Mouse (Mus musculus) bone marrow, adult 2 months (tissue): ENCODE measurements at regions not wholly inside any gene's neighbourhood (a gene's known extent, or its start where the extent isn't known, plus 50 kb on each side); places are given as distances from the start of the nearest gene placed in this dataset.

Source experiments
- CTCF ChIP-seq: fragments of 200-500 bp; IDR thresholded peaks from 2 replicates; pipeline ENCODE4 v1.5.1; 2011; ENCODE audit warnings: low read length, control low read depth; ENCODE audit not compliant: control insufficient read depth, insufficient read depth
- POLR2A ChIP-seq: fragments of 200-500 bp; IDR thresholded peaks from 2 replicates; pipeline ENCODE4 v1.6.1; 2011; ENCODE audit warnings: low read depth, mild to moderate bottlenecking, control low read depth, low read length, borderline replicate concordance; ENCODE audit not compliant: control insufficient read depth

- TF ChIP-seq CTCF (no peak), POLR2A (no peak)
Observed at GRCm38 (mm10) chr9:115661834-115662425, 247.3 kb upstream of the Gadl1 start.
